Mouse (Mus musculus) limb, embryonic 14.5 days (tissue): ENCODE results near the gene Tox2. TPM values are rescaled to one million over a fixed set of nuclear protein-coding genes. Genes with fewer than 3 reads are reported as not detected.
A peak's percentile ranks its signal among the peaks of the same experiment; 100 is the strongest.

Source experiments
- ATAC-seq: fragments of 200-750 bp; cut with Nextera tagmentation; 2 replicates; pipeline ENCODE4 v1.8.0; 2017; ENCODE audit warnings: low read depth, moderate number of reproducible peaks, moderate TSS enrichment; ENCODE audit not compliant: low FRiP score
- DNase-seq: peaks from one replicate; pipeline ENCODE4 v3.0.0-alpha.2; 2015; ENCODE audit warnings: low spot score
- H3K27ac ChIP-seq: fragments of 300-500 bp; sonication (generic); replicated peaks from 2 replicates; pipeline ENCODE4 v1.5.1; 2014; ENCODE audit warnings: low read depth, mild to moderate bottlenecking, low read length, moderate library complexity, mixed read lengths
- H3K27me3 ChIP-seq: fragments of 300-500 bp; sonication (generic); 2 replicates; pipeline ENCODE4 v1.6.1; 2014; ENCODE audit warnings: low read length, mixed read lengths; ENCODE audit not compliant: control insufficient read depth, insufficient read depth
- H3K36me3 ChIP-seq: fragments of 300-500 bp; sonication (generic); 2 replicates; pipeline ENCODE4 v1.6.1; 2014; ENCODE audit warnings: mild to moderate bottlenecking, low read length, moderate library complexity, mixed read lengths; ENCODE audit not compliant: control insufficient read depth, insufficient read depth
- H3K4me1 ChIP-seq: fragments of 300-500 bp; sonication (generic); 2 replicates; pipeline ENCODE4 v1.6.1; 2014; ENCODE audit warnings: antibody characterized with exemption, low read length, mixed read lengths; ENCODE audit not compliant: control insufficient read depth, insufficient read depth
- H3K4me2 ChIP-seq: fragments of 300-500 bp; sonication (generic); replicated peaks from 2 replicates; pipeline ENCODE4 v1.6.1; 2014; ENCODE audit warnings: low read depth, mild to moderate bottlenecking, low read length, moderate library complexity; ENCODE audit not compliant: severe bottlenecking
- H3K4me3 ChIP-seq: fragments of 300-500 bp; sonication (generic); replicated peaks from 2 replicates; pipeline ENCODE4 v1.5.1; 2014; ENCODE audit warnings: low read length
- H3K9ac ChIP-seq: fragments of 300-500 bp; sonication (generic); 2 replicates; pipeline ENCODE4 v1.6.1; 2014; ENCODE audit warnings: mild to moderate bottlenecking, low read depth, low read length, moderate library complexity; ENCODE audit not compliant: severe bottlenecking
- H3K9me3 ChIP-seq: fragments of 300-500 bp; sonication (generic); 2 replicates; pipeline ENCODE4 v1.6.1; 2016; ENCODE audit warnings: low read length; ENCODE audit not compliant: control insufficient read depth
- POLR2A ChIP-seq: fragments of 200-500 bp; IDR thresholded peaks from 2 replicates; pipeline ENCODE4 v1.8.0; 2012; ENCODE audit warnings: inconsistent platforms, mild to moderate bottlenecking, moderate library complexity, borderline replicate concordance; ENCODE audit not compliant: insufficient read depth, insufficient read length; ENCODE audit errors: extremely low read depth
- WGBS: fragments of 180-500 bp; shearing (Covaris S2); extraction: QIAGEN DNeasy Blood & Tissue Kit; methylation state at CpG from one replicate; pipeline ENCODE4 v1.1.7; 2014; 5-methylcytosine and 5-hydroxymethylcytosine counted together
- polyA plus RNA-seq, 2 experiments: library from polyadenylated mRNA; depleted of rRNA in 1 of 2; stranded (reverse) in 1 of 2; unstranded in 1 of 2; fragments of >200 nt; fragmentation: Nextera tagmentation in 1 of 2; extraction: Ambion mirVana in 1 of 2; gene quantifications; 2 replicates each; pipeline versions ENCODE4 v1.2.1 to v1.2.3; 2012 to 2014

Tox2 gene
- polyA plus RNA-seq, 2 experiments, result 4.8 to 10.3 TPM

GRCm38 (mm10) chr2:163205262-163205647 lies 2.3 kb downstream of the Tox2 start:
- H3K27me3 ChIP-seq, result peaks cover 44% of the 10 kb centered on the region

DNA sequence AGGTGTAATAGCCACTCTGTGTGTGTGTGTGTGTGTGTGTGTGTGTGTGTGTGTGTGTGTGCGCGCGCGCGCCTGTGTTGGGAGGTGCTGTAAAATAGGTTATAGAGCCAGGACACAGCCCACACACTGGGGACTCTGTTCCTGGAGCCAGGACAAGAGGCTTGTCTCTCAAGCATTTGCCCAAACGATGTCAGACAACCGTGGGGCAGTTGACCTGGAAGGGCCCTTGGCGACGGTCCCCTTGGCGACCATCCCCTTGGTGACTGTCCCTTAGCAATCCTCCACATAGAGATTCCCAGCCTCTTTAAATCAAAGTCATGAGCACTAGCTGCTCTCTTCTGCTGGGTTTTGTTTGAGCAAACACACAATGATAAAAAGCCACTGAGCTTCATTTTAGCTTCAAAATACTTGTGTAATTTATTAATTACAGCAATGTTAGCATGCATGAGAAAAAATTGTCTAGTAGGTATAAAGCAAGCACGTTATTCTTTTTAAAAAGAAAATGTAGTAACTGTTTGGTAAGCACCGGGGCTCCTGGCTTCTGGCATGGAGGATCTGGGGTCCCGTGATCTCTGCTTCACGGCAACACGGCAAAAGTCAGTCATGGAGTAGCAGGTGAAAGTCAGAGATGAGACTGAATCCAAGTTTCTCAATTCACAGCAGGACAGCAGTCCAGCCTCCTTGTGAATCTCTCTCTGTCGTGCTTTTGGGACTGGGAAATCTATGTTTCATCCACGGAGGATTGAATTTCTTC lies 3.0 kb downstream of the Tox2 start:
- Histone ChIP-seq H3K9ac (no peak overlapping the region), H3K27ac (no peak overlapping the region), H3K4me2 (no peak overlapping the region), H3K36me3 (no peaks in the 10 kb centered on the region), H3K4me3 (no peak overlapping the region), H3K4me1 (peaks cover 21% of the 10 kb centered on the region), H3K9me3 (peaks cover 16% of the 10 kb centered on the region; the same call in 1 of the 2 replicates), H3K27me3 (peaks cover 44% of the 10 kb centered on the region)
- WGBS, result 50% methylated on average over 17 of the region's 17 CpGs
- no peak for ATAC-seq
- no peak for TF ChIP-seq POLR2A
- no peak for DNase-seq

More at GRCm38 (mm10) chr2:163205262-163205647, 2.3 kb downstream of the Tox2 start:
- H3K4me3 ChIP-seq, result peak overlapping the region; percentile 48
- WGBS, result 7% methylated on average over 6 of the region's 6 CpGs
- ATAC-seq (no peak), DNase-seq (no peak)
- no peaks in the 10 kb centered on the region for H3K36me3 ChIP-seq
- H3K4me1 ChIP-seq, result peaks cover 21% of the 10 kb centered on the region
- H3K9me3 ChIP-seq, result peaks cover 16% of the 10 kb centered on the region; the same call in 1 of the 2 replicates
- peak overlapping the region; percentile 86 for H3K4me2 ChIP-seq
- no peak for TF ChIP-seq POLR2A
- no peak overlapping the region for H3K27ac ChIP-seq
- no peak overlapping the region for H3K9ac ChIP-seq

- no peak overlapping the region for H3K27ac ChIP-seq
- DNase-seq, result no peak
- 92% methylated on average over 2 of the region's 2 CpGs for WGBS
- peaks cover 39% of the 10 kb centered on the region for H3K27me3 ChIP-seq
- H3K36me3 ChIP-seq, result no peaks in the 10 kb centered on the region
- no peak for TF ChIP-seq POLR2A
- peaks cover 21% of the 10 kb centered on the region for H3K4me1 ChIP-seq
- no peak overlapping the region for H3K9ac ChIP-seq
- peaks cover 3% of the 10 kb centered on the region; the same call in 1 of the 2 replicates for H3K9me3 ChIP-seq
- H3K4me3 ChIP-seq, result no peak overlapping the region
- no peak for ATAC-seq
- H3K4me2 ChIP-seq, result no peak overlapping the region
Observed at GRCm38 (mm10) chr2:163207315-163207714, 4.4 kb downstream of the Tox2 start.

GRCm38 (mm10) chr2:163209139-163209538 lies 6.2 kb downstream of the Tox2 start:
- DNase-seq (no peak), ATAC-seq (no peak)
- Histone ChIP-seq H3K27ac (no peak overlapping the region), H3K9me3 (peaks cover 3% of the 10 kb centered on the region; the same call in 1 of the 2 replicates), H3K27me3 (peaks cover 21% of the 10 kb centered on the region), H3K36me3 (no peaks in the 10 kb centered on the region), H3K9ac (no peak overlapping the region), H3K4me1 (peaks cover 14% of the 10 kb centered on the region; the same call in 1 of the 2 replicates), H3K4me3 (no peak overlapping the region), H3K4me2 (no peak overlapping the region)
- TF ChIP-seq POLR2A, result no peak
- WGBS, result 70% methylated on average over 8 of the region's 8 CpGs

DNA sequence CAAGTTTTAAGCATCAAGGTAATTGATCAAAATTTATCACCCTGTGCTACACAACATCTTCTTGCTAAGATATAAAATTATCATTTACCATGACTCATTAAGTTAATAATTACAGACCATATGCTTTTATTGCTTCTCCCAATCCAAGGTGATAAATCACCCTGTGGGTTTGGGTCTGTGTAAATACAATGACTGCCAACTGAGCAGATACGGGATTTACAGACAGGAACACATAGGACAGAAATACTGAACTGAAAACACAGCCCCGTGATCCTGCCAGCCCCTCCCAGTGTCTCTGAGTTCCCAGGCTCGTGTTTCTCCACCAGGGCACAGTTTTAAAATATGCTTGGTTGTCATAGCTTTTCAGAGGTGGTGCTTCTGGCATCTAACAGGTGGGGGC lies 10.2 kb downstream of the Tox2 start:
- TF ChIP-seq POLR2A, result no peak
- Histone ChIP-seq H3K27ac (no peak overlapping the region), H3K36me3 (no peaks in the 10 kb centered on the region), H3K4me1 (peaks cover 5% of the 10 kb centered on the region; the same call in 1 of the 2 replicates), H3K4me3 (no peak overlapping the region), H3K4me2 (no peak overlapping the region), H3K9ac (no peak overlapping the region), H3K9me3 (no peaks in the 10 kb centered on the region), H3K27me3 (no peaks in the 10 kb centered on the region)
- 27% methylated on average over 3 of the region's 3 CpGs for WGBS
- ATAC-seq (no peak), DNase-seq (no peak)
